Mouse (Mus musculus) lung, postnatal 0 days (tissue): ENCODE measurements around the gene Acap1. TPM values are rescaled to one million over a fixed set of nuclear protein-coding genes. Genes with fewer than 3 reads are reported as not detected.

Experiments
- ATAC-seq: fragments of 200-750 bp; cut with Nextera tagmentation; 2 replicates; pipeline ENCODE4 v1.8.0; 2017; ENCODE audit warnings: moderate library complexity
- DNase-seq: peaks from one replicate; pipeline ENCODE4 v3.0.0-alpha.2; 2016; ENCODE audit warnings: low spot score
- H3K27ac ChIP-seq: fragments of 300-500 bp; sonication (generic); 2 replicates; pipeline ENCODE4 v1.5.1; 2014; ENCODE audit warnings: antibody characterized with exemption, mild to moderate bottlenecking, low read length, mixed read lengths
- H3K27me3 ChIP-seq: fragments of 300-500 bp; sonication (generic); replicated peaks from 2 replicates; pipeline ENCODE4 v1.6.1; 2014; ENCODE audit warnings: low read length, mixed read lengths; ENCODE audit not compliant: insufficient read depth
- H3K36me3 ChIP-seq: fragments of 300-500 bp; sonication (generic); 2 replicates; pipeline ENCODE4 v1.6.1; 2014; ENCODE audit warnings: low read length, mixed read lengths; ENCODE audit not compliant: insufficient read depth
- H3K4me1 ChIP-seq: fragments of 300-500 bp; sonication (generic); 2 replicates; pipeline ENCODE4 v1.6.1; 2014; ENCODE audit warnings: antibody characterized with exemption, low read depth, low read length, mixed read lengths; ENCODE audit not compliant: insufficient read depth
- H3K4me2 ChIP-seq: fragments of 300-500 bp; sonication (generic); replicated peaks from 2 replicates; pipeline ENCODE4 v1.6.1; 2014; ENCODE audit warnings: low read depth, mild to moderate bottlenecking, low read length, moderate library complexity, mixed read lengths
- H3K4me3 ChIP-seq: fragments of 300-500 bp; sonication (generic); 2 replicates; pipeline ENCODE4 v1.5.1; 2014; ENCODE audit warnings: low read depth, low read length
- H3K9ac ChIP-seq: fragments of 300-500 bp; sonication (generic); replicated peaks from 2 replicates; pipeline ENCODE4 v1.6.1; 2014; ENCODE audit warnings: low read depth, mild to moderate bottlenecking
- H3K9me3 ChIP-seq: fragments of 300-500 bp; sonication (generic); 2 replicates; pipeline ENCODE4 v1.6.1; 2016; ENCODE audit warnings: low read length, mixed read lengths
- CTCF ChIP-seq: IDR thresholded peaks from 2 replicates; pipeline ENCODE4 v1.5.1; 2016; ENCODE audit warnings: antibody characterized with exemption, mild to moderate bottlenecking
- EP300 ChIP-seq: IDR thresholded peaks from 2 replicates; pipeline ENCODE4 v1.6.1; 2016; ENCODE audit warnings: antibody characterized with exemption, mild to moderate bottlenecking, control low read depth
- WGBS: fragments of 180-500 bp; shearing (Covaris S2); extraction: QIAGEN DNeasy Blood & Tissue Kit; methylation state at CpG from one replicate; pipeline ENCODE4 v1.1.7; 2014; 5-methylcytosine and 5-hydroxymethylcytosine counted together
- polyA plus RNA-seq: library from polyadenylated mRNA; unstranded; fragments of >200 nt; fragmentation: Nextera tagmentation; extraction: Ambion mirVana; gene quantifications from 2 replicates; pipeline ENCODE4 v1.2.1, GENCODE M21; 2015

Gene Acap1
- polyA plus RNA-seq, result 1.5 and 1.7 TPM in 2 replicates

- DNase-seq, result no peak
- no peak within 1 kb of the TSS for H3K4me3 ChIP-seq
- ATAC-seq, result no peak
- no peak within 1 kb of the TSS for H3K27ac ChIP-seq
- H3K4me2 ChIP-seq, result no peak within 1 kb of the TSS
- peaks cover 9% of the 10 kb centered on the region; the same call in 1 of the 2 replicates for H3K4me1 ChIP-seq
- H3K36me3 ChIP-seq, result no peaks in the 10 kb centered on the region
- H3K27me3 ChIP-seq, result no peaks in the 10 kb centered on the region
- WGBS, result 72% methylated on average over 4 of the region's 4 CpGs
- H3K9ac ChIP-seq, result no peak within 1 kb of the TSS
- no peaks in the 10 kb centered on the region for H3K9me3 ChIP-seq
- no peak for TF ChIP-seq CTCF
- TF ChIP-seq EP300, result no peak
Observed at GRCm38 (mm10) chr11:69895291-69895690, at the start of gene Acap1. Gene Acap1 (minus strand): TSS chr11:69895539.

GRCm38 (mm10) chr11:69940962-69941361 lies 45.6 kb upstream of the Acap1 start:
- ATAC-seq, result no peak
- no peak for DNase-seq

GRCm38 (mm10) chr11:69939731-69940130 lies 44.4 kb upstream of the Acap1 start:
- Histone ChIP-seq H3K9me3 (no peaks in the 10 kb centered on the region), H3K9ac (no peak overlapping the region), H3K27me3 (peaks cover 13% of the 10 kb centered on the region; the same call in 1 of the 2 replicates), H3K36me3 (no peaks in the 10 kb centered on the region), H3K4me2 (no peak overlapping the region), H3K4me1 (peaks cover 13% of the 10 kb centered on the region; the same call in 1 of the 2 replicates), H3K27ac (no peak overlapping the region), H3K4me3 (no peak overlapping the region)
- TF ChIP-seq EP300 (no peak), CTCF (no peak)
- WGBS, result 93% methylated on average over 17 of the region's 17 CpGs
- DNase-seq (no peak), ATAC-seq (no peak)

More at GRCm38 (mm10) chr11:69940962-69941361, 45.6 kb upstream of the Acap1 start:
- Histone ChIP-seq H3K4me3 (no peak overlapping the region), H3K36me3 (no peaks in the 10 kb centered on the region), H3K9ac (no peak overlapping the region), H3K9me3 (no peaks in the 10 kb centered on the region), H3K27me3 (peaks cover 9% of the 10 kb centered on the region; the same call in 1 of the 2 replicates), H3K27ac (no peak overlapping the region), H3K4me1 (peaks cover 9% of the 10 kb centered on the region; the same call in 1 of the 2 replicates), H3K4me2 (no peak overlapping the region)
- WGBS, result 74% methylated on average over 4 of the region's 4 CpGs
- TF ChIP-seq EP300, result no peak
- TF ChIP-seq CTCF, result no peak

- Histone ChIP-seq H3K4me2 (no peak overlapping the region), H3K27me3 (peaks cover 13% of the 10 kb centered on the region; the same call in 1 of the 2 replicates), H3K4me1 (peaks cover 15% of the 10 kb centered on the region; the same call in 1 of the 2 replicates), H3K36me3 (no peaks in the 10 kb centered on the region), H3K9me3 (no peaks in the 10 kb centered on the region), H3K9ac (no peak overlapping the region), H3K4me3 (no peak overlapping the region), H3K27ac (no peak overlapping the region)
- WGBS, result 58% methylated on average over 5 of the region's 5 CpGs
- TF ChIP-seq CTCF, result no peak
- no peak for ATAC-seq
- DNase-seq, result no peak
Observed at GRCm38 (mm10) chr11:69939181-69939580, 43.8 kb upstream of the Acap1 start.

- Histone ChIP-seq H3K4me1 (peaks cover 15% of the 10 kb centered on the region; the same call in 1 of the 2 replicates), H3K4me2 (no peak overlapping the region), H3K9me3 (no peaks in the 10 kb centered on the region), H3K9ac (no peak overlapping the region), H3K4me3 (no peak overlapping the region), H3K27me3 (peaks cover 13% of the 10 kb centered on the region; the same call in 1 of the 2 replicates), H3K36me3 (no peaks in the 10 kb centered on the region), H3K27ac (no peak overlapping the region)
- ATAC-seq, result no peak
- TF ChIP-seq EP300 (no peak), CTCF (no peak)
- 29% methylated on average over 9 of the region's 9 CpGs for WGBS
- DNase-seq, result no peak
Observed at GRCm38 (mm10) chr11:69938401-69938979, 43.2 kb upstream of the Acap1 start.

GRCm38 (mm10) chr11:69937834-69938233 lies 42.5 kb upstream of the Acap1 start:
- peaks cover 13% of the 10 kb centered on the region; the same call in 1 of the 2 replicates for H3K27me3 ChIP-seq
- WGBS, result 63% methylated on average over 5 of the region's 5 CpGs
- no peak for ATAC-seq
- DNase-seq, result no peak
- no peak overlapping the region for H3K4me2 ChIP-seq
- peaks cover 15% of the 10 kb centered on the region; the same call in 1 of the 2 replicates for H3K4me1 ChIP-seq
- H3K27ac ChIP-seq, result no peak overlapping the region
- no peak overlapping the region for H3K4me3 ChIP-seq
- no peaks in the 10 kb centered on the region for H3K9me3 ChIP-seq
- no peak overlapping the region for H3K9ac ChIP-seq
- no peak for TF ChIP-seq CTCF
- no peak for TF ChIP-seq EP300
- no peaks in the 10 kb centered on the region for H3K36me3 ChIP-seq
